Mouse (Mus musculus) monocyte, adult 2 months (primary cell): ENCODE data around the gene Rnf150.

Experiments
- DNase-seq, 2 experiments: peaks; one replicate each; pipeline ENCODE4 v3.0.0; 2022; ENCODE audit warnings: low spot score in 2 of 2, low read depth in 1 of 2

Gene Rnf150

GRCm38 (mm10) chr8:82936866-82937265 lies 73.7 kb downstream of the Rnf150 start:
- DNase-seq: no peak

- DNase-seq: peak; percentile 25 to 26
These were observed 76.8 kb downstream of the Rnf150 start for GRCm38 (mm10) chr8:82939912-82940311.

- DNase-seq: no peak
These were observed 80.3 kb downstream of the Rnf150 start for GRCm38 (mm10) chr8:82943223-82944006.

- no peak for DNase-seq
These were observed 82.7 kb downstream of the Rnf150 start for GRCm38 (mm10) chr8:82945867-82946266.

GRCm38 (mm10) chr8:82946658-82947057 lies 83.5 kb downstream of the Rnf150 start:
- DNase-seq: no peak

GRCm38 (mm10) chr8:82955162-82955754 lies 92.1 kb downstream of the Rnf150 start:
- no peak for DNase-seq

GRCm38 (mm10) chr8:82959491-82959890 lies 96.3 kb downstream of the Rnf150 start:
- DNase-seq: no peak

- no peak for DNase-seq
These were observed 96.9 kb downstream of the Rnf150 start for GRCm38 (mm10) chr8:82959980-82960610.

GRCm38 (mm10) chr8:82964537-82964936 lies 101.4 kb downstream of the Rnf150 start:
- DNase-seq: no peak

GRCm38 (mm10) chr8:82967879-82968678 lies 104.9 kb downstream of the Rnf150 start:
- no peak for DNase-seq

- DNase-seq: no peak
These were observed 106.8 kb downstream of the Rnf150 start for GRCm38 (mm10) chr8:82969967-82970366.

GRCm38 (mm10) chr8:82972812-82973211 lies 109.7 kb downstream of the Rnf150 start:
- no peak for DNase-seq

- DNase-seq: no peak
These were observed 110.2 kb downstream of the Rnf150 start for GRCm38 (mm10) chr8:82973331-82973730.

GRCm38 (mm10) chr8:82981244-82981855 lies 118.2 kb downstream of the Rnf150 start:
- no peak for DNase-seq

GRCm38 (mm10) chr8:82982873-82983272 lies 119.7 kb downstream of the Rnf150 start:
- DNase-seq: no peak

- no peak for DNase-seq
These were observed 120.1 kb downstream of the Rnf150 start for GRCm38 (mm10) chr8:82983301-82983700.

- no peak for DNase-seq
These were observed 128.9 kb downstream of the Rnf150 start for GRCm38 (mm10) chr8:82992093-82992492.

GRCm38 (mm10) chr8:82995727-82996438 lies 132.7 kb downstream of the Rnf150 start:
- DNase-seq: no peak

GRCm38 (mm10) chr8:82996843-82997242 lies 133.7 kb downstream of the Rnf150 start:
- DNase-seq: no peak

- DNase-seq: no peak
These were observed 135.6 kb downstream of the Rnf150 start for GRCm38 (mm10) chr8:82998778-82999177.
